ENCODE assay signal across 8 mouse cellular contexts in genomic region chr6:126497878-126498277, GRCm38 (mm10). TPM values are rescaled to one million over a fixed set of nuclear protein-coding genes. Genes with fewer than 3 reads are reported as not detected.
DNase-seq lines count a peak whose midpoint lies in the region; ATAC-seq and TF ChIP-seq lines count a peak whose summit lies in the region.

No protein-coding gene starts in this region.

- H3K4me1 ChIP-seq in CH12.LX (ENCODE audit: control insufficient read depth in 1 of 2, insufficient read depth in 2 of 2): no peaks in the 10 kb centered on the region
- no peaks in the 10 kb centered on the region for H3K4me1 ChIP-seq in cerebellum, adult 2 months (ENCODE audit: control insufficient read depth, insufficient read depth, low read length)
- peaks cover 14% of the 10 kb centered on the region for H3K4me1 ChIP-seq in midbrain, embryonic 11.5 days (ENCODE audit: control insufficient read depth, insufficient read depth, low read length)

- no peak overlapping the region for H3K27ac ChIP-seq in CH12.LX (ENCODE audit: insufficient read depth, low read depth)
- no peak overlapping the region for H3K27ac ChIP-seq in cerebellum, adult 2 months (ENCODE audit: insufficient read depth, low read length)
- no peak overlapping the region for H3K27ac ChIP-seq in midbrain, embryonic 11.5 days (ENCODE audit: low read depth, low read length)

- H3K9ac ChIP-seq in CH12.LX (ENCODE audit: insufficient read depth, low read depth): no peak overlapping the region
- no peak overlapping the region for H3K9ac ChIP-seq in midbrain, embryonic 11.5 days (ENCODE audit: low read length)

- peaks cover 61% of the 10 kb centered on the region for H3K27me3 ChIP-seq in CH12.LX (replicated peaks)
- no peaks in the 10 kb centered on the region for H3K27me3 ChIP-seq in cerebellum, adult 2 months (ENCODE audit: control insufficient read depth, insufficient read depth, low read length)
- H3K27me3 ChIP-seq in midbrain, embryonic 11.5 days (ENCODE audit: control insufficient read depth, insufficient read depth, low read length): no peaks in the 10 kb centered on the region

- peak; percentile 30 to 68 for DNase-seq in heart, adult 18-20 months
- no peak for DNase-seq in heart, postnatal 25 days (ENCODE audit: low spot score)
- DNase-seq in CH12.LX (ENCODE audit: extremely low read depth) (peak; percentile 31), MN1 (ENCODE audit: low spot score) (no peak)
- peak; percentile 67 to 72 for DNase-seq in cerebellum, adult 2 months
- peak; percentile 35 to 60 for DNase-seq in frontal cortex, postnatal 14 days (ENCODE audit: low spot score in 2 of 2)
- peak; percentile 69 to 70 for DNase-seq in layer of hippocampus, postnatal 10 days (ENCODE audit: low spot score in 2 of 2)
- DNase-seq in midbrain, embryonic 11.5 days (ENCODE audit: low spot score, missing footprints): peak; percentile 94

- TF ChIP-seq EP300 in CH12.LX (IDR thresholded peaks at IDR 0.05; ENCODE audit: low read length): no peak

- in situ Hi-C loops in CH12.LX (cut with MboI; ENCODE audit: low pct_ligation_motif_present, low pct_unique_long_range_greater_than_20kb, low sequenced_read_pairs): loop anchor here (10.0 to 25.0 kb wide), 2 partner anchors 57 to 886 kb away; no protein-coding TSS in a partner anchor

- peaks cover 12% of the 10 kb centered on the region for H3K9me3 ChIP-seq in CH12.LX (replicated peaks; ENCODE audit: low read length)
- H3K9me3 ChIP-seq in midbrain, embryonic 11.5 days (ENCODE audit: control insufficient read depth, low read length): no peaks in the 10 kb centered on the region

- H3K79me2 ChIP-seq in CH12.LX (replicated peaks; ENCODE audit: control insufficient read depth, extremely low read depth, insufficient read depth, poor library complexity, severe bottlenecking): no peaks in the 10 kb centered on the region

- no peak overlapping the region for H3K4me3 ChIP-seq in CH12.LX (replicated peaks in 1 of 3; ENCODE audit: low read depth in 2 of 3, low read length in 2 of 3, poor library complexity in 1 of 3)
- H3K4me3 ChIP-seq in cerebellum, adult 2 months (replicated peaks; ENCODE audit: insufficient read depth, low read depth, low read length): no peak overlapping the region
- H3K4me3 ChIP-seq in midbrain, embryonic 11.5 days (ENCODE audit: low read depth, low read length): no peak overlapping the region

- intact Hi-C loops in heart, postnatal 25 days (cut with DNase I): no loop called here

- 41% methylated on average over 5 of the region's 5 CpGs for WGBS in cerebellum, adult 2 months
- 50% methylated on average over 5 of the region's 5 CpGs for WGBS in midbrain, embryonic 11.5 days

- peak; percentile 60 for ATAC-seq in midbrain, embryonic 11.5 days (ENCODE audit: low FRiP score)

- no peak for TF ChIP-seq POLR2A in CH12.LX (IDR thresholded peaks at IDR 0.05; ENCODE audit: low read depth, low read length)
- TF ChIP-seq POLR2A in cerebellum, adult 2 months (IDR thresholded peaks at IDR 0.05; ENCODE audit: borderline replicate concordance, insufficient read depth, low read length): no peak

- no peak overlapping the region for H3K4me2 ChIP-seq in CH12.LX (ENCODE audit: insufficient read depth, low read depth, poor library complexity, severe bottlenecking)
- H3K4me2 ChIP-seq in midbrain, embryonic 11.5 days: no peak overlapping the region

- TF ChIP-seq CTCF in CH12.LX (conservative IDR thresholded peaks at IDR 0.05 in 1 of 2, IDR thresholded peaks at IDR 0.05 in 1 of 2; ENCODE audit: low read depth in 2 of 2, low read length in 2 of 2): peak; percentile 63 to 77
- TF ChIP-seq CTCF in cerebellum, adult 2 months (IDR thresholded peaks at IDR 0.05; ENCODE audit: borderline replicate concordance, insufficient read depth, low read depth, low read length): peak; percentile 82

- H3K36me3 ChIP-seq in CH12.LX (replicated peaks in 1 of 2; ENCODE audit: control insufficient read depth in 1 of 2, insufficient read depth in 1 of 2, low read length in 1 of 2): no peaks in the 10 kb centered on the region
- H3K36me3 ChIP-seq in midbrain, embryonic 11.5 days (ENCODE audit: control insufficient read depth, insufficient read depth, low read length): no peaks in the 10 kb centered on the region

- dilution Hi-C loops in CH12.LX (cut with MboI; ENCODE audit: extremely low pct_ligation_motif_present, extremely low pct_unique_long_range_greater_than_20kb, low sequenced_read_pairs): no loop called here

- peak; percentile 66 for TF ChIP-seq RAD21 in CH12.LX (IDR thresholded peaks at IDR 0.05; ENCODE audit: low read depth, low read length)

TF ChIP-seq in CH12.LX, 34 proteins besides CTCF, POLR2A, EP300 and RAD21:
- TF ChIP-seq SMC3 (IDR thresholded peaks at IDR 0.05; ENCODE audit: low read depth, low read length) (peak; percentile 48), TCF12 (IDR thresholded peaks at IDR 0.05; ENCODE audit: low read depth, low read length) (no peak)

RNA-seq across cellular contexts. Expression of gene Kcna5, which starts 37.3 kb away (rescaled TPM):
- 10 to 100 TPM; 18.3 to 22.4 TPM for total RNA-seq in heart, adult 18-20 months (2021)
- total RNA-seq in heart, postnatal 25 days (2021): 10 to 100 TPM; 13.4 to 16.7 TPM
- total RNA-seq in CH12.LX (2012; rRNA removed) (not detected in 2 replicates), CH12.LX (2014; rRNA removed) (not detected in 2 replicates)
- polyA plus RNA-seq in CH12.LX (2012; ENCODE audit: insufficient read length, low read depth): not detected in 2 replicates
- polyA plus RNA-seq in cerebellum, adult 2 months (2012; rRNA removed): 0.80 and 1.0 TPM in 2 replicates
- total RNA-seq in layer of hippocampus, postnatal 10 days (2021): 1 to 10 TPM; 1.4 to 1.6 TPM
- 3.8 and 4.5 TPM in 2 replicates for polyA plus RNA-seq in midbrain, embryonic 11.5 days (2014; fragmentation: Nextera tagmentation; extraction: Ambion mirVana)

Comparison
In these comparisons a context has a peak if more than half of its experiments do, and no peak if none do; other contexts are left out.
1. DNase-seq: peak in heart, adult 18-20 months (2 of 2), CH12.LX (single experiment), cerebellum, adult 2 months (2 of 2), frontal cortex, postnatal 14 days (2 of 2), layer of hippocampus, postnatal 10 days (2 of 2) and midbrain, embryonic 11.5 days (single experiment); none in heart, postnatal 25 days (single experiment) and MN1 (single experiment).
2. RNA of gene Kcna5, which starts 37.3 kb away (total RNA-seq): 18.3 to 22.4 TPM in heart, adult 18-20 months and 13.4 to 16.7 TPM in heart, postnatal 25 days; 1.4 to 1.6 TPM in layer of hippocampus, postnatal 10 days and not detected in CH12.LX; every median in the first group is over 4 times any median in the second.